Mouse (Mus musculus) small intestine, adult 2 months (tissue): ENCODE results near the gene Ptprr. TPM values are rescaled to one million over a fixed set of nuclear protein-coding genes. Genes with fewer than 3 reads are reported as not detected.

Experiments
- H3K27ac ChIP-seq: fragments of 200-500 bp; 2 replicates; pipeline ENCODE4 v1.5.1; 2012; ENCODE audit warnings: low read depth, low read length, control low read depth, inconsistent platforms; ENCODE audit not compliant: insufficient read depth
- H3K27me3 ChIP-seq: fragments of 200-500 bp; 2 replicates; pipeline ENCODE4 v1.6.1; 2012; ENCODE audit warnings: mild to moderate bottlenecking, moderate library complexity, low read length, inconsistent platforms; ENCODE audit not compliant: control insufficient read depth, insufficient read depth
- H3K36me3 ChIP-seq: fragments of 200-500 bp; 2 replicates; pipeline ENCODE4 v1.6.1; 2012; ENCODE audit warnings: mild to moderate bottlenecking, low read length, control low read depth, inconsistent platforms; ENCODE audit not compliant: control insufficient read depth, insufficient read depth
- H3K4me1 ChIP-seq: fragments of 200-500 bp; 2 replicates; pipeline ENCODE4 v1.6.1; 2012; ENCODE audit warnings: low read length, inconsistent platforms, mixed read lengths; ENCODE audit not compliant: control insufficient read depth, insufficient read depth, insufficient read length
- H3K4me3 ChIP-seq: fragments of 200-500 bp; 2 replicates; pipeline ENCODE4 v1.5.1; 2012; ENCODE audit warnings: low read depth, mild to moderate bottlenecking, control low read depth, inconsistent platforms, low read length, moderate library complexity
- CTCF ChIP-seq: fragments of 200-500 bp; IDR thresholded peaks from 2 replicates; pipeline ENCODE4 v1.5.1; 2012; ENCODE audit warnings: low read depth, mild to moderate bottlenecking, control low read depth, inconsistent platforms, low read length, moderate library complexity, mixed read lengths; ENCODE audit not compliant: insufficient replicate concordance, insufficient read length; ENCODE audit errors: extremely low read depth
- POLR2A ChIP-seq: fragments of 200-500 bp; IDR thresholded peaks from 2 replicates; pipeline ENCODE4 v1.6.1; 2012; ENCODE audit warnings: low read depth, mild to moderate bottlenecking, control low read depth, inconsistent platforms, low read length, moderate library complexity
- WGBS: fragments of 180-500 bp; shearing (Covaris S2); methylation state at CpG from one replicate; pipeline ENCODE4 v1.1.7; 2018; 5-methylcytosine and 5-hydroxymethylcytosine counted together
- polyA plus RNA-seq: library from polyadenylated mRNA; depleted of rRNA; stranded (reverse); fragments of >200 nt; gene quantifications from 2 replicates; pipeline ENCODE4 v1.2.3, GENCODE M21; 2012; rRNA removed

The Ptprr gene
- polyA plus RNA-seq, result 9.4 and 29.9 TPM in 2 replicates

DNA sequence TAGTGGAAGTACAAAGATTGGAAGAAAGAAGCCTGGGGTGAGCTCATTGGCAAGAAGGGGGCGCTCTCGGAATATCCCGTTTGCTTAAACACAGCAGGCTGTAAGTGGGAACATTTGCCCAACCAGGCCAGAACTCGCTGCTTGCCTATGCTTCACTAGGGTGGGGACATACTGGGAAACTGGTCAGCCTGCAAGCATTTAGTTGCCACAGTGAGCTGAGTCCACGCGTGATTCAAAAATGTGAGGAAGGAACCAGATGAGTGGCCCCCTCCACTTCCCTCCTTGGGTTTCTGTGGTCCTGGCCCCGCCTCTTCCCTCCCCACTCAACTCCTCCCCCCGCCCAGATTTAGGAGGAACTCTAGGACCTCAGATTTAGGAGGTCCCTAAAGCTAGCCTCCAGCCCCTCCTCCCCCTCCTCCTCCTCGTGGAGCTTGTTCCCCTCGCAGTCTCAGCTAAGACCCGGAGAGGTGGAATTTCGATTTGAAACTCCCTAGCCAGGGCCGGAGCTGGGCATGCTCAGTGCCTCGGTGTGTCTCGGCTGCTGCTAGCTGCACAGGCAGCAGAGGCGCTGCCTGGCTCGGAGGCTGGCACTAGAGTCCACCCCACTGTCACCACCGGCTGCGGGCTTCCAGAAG, at the start of gene Ptprr:
Gene Ptprr (plus strand): TSS at position 369 of the 635 bp plus-strand sequence.
- Histone ChIP-seq H3K4me3 (peak within 1 kb of the TSS; percentile 36), H3K27ac (no peak within 1 kb of the TSS), H3K27me3 (peaks cover 12% of the 10 kb centered on the region; the same call in 1 of the 2 replicates), H3K4me1 (no peaks in the 10 kb centered on the region), H3K36me3 (no peaks in the 10 kb centered on the region)
- TF ChIP-seq POLR2A (no peak), CTCF (peak; percentile 18; the same call in 1 of the 2 replicates)
- 1% methylated on average over 19 of the region's 19 CpGs for WGBS

DNA sequence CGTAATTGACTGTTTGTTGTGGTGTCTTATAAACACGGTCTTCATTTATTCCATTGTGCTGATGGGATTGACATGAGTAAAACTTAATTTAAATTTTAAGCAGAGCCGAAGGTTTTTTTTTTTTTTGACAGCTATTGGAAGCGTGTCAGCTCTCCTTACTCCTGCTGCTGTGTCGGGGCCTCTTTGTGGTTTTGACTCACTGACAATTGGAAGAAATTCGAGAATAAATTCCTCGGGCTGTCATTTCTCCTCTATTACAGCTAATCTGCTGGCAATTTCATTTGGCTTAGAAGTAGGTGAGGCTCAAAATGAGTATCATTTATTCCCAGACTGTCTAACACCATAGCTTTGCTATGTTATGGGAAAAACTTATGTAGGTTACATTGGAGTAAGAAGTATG, 41.7 kb upstream of the Ptprr start:
- Histone ChIP-seq H3K27me3 (no peaks in the 10 kb centered on the region), H3K27ac (no peak overlapping the region), H3K4me1 (no peaks in the 10 kb centered on the region), H3K4me3 (no peak overlapping the region), H3K36me3 (no peaks in the 10 kb centered on the region)
- WGBS, result 85% methylated on average over 7 of the region's 7 CpGs
- no peak for TF ChIP-seq POLR2A
- no peak for TF ChIP-seq CTCF

DNA sequence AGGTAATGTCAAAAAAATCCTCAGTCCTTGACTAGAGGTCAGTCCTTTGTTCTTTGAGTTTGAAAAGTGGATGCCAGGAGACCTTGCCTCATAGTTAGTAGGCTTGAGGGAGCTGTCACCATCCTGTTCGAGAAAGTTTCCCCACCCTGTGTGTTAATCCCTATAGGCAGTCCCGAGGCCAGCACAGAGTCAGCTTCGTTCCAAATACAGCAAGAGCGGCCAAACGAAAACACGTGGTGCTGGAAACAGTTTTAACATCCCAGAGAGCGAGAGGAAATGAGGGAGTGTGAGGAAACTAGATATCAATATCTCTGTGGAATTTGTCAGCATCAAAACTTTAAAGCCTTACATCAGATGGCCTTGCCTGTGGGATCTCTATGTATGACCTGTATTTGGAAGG, 39.0 kb upstream of the Ptprr start:
- no peak overlapping the region for H3K4me3 ChIP-seq
- no peak overlapping the region for H3K27ac ChIP-seq
- H3K4me1 ChIP-seq, result no peaks in the 10 kb centered on the region
- TF ChIP-seq POLR2A (no peak), CTCF (no peak)
- H3K36me3 ChIP-seq, result no peaks in the 10 kb centered on the region
- no peaks in the 10 kb centered on the region for H3K27me3 ChIP-seq
- 61% methylated on average over 7 of the region's 7 CpGs for WGBS

DNA sequence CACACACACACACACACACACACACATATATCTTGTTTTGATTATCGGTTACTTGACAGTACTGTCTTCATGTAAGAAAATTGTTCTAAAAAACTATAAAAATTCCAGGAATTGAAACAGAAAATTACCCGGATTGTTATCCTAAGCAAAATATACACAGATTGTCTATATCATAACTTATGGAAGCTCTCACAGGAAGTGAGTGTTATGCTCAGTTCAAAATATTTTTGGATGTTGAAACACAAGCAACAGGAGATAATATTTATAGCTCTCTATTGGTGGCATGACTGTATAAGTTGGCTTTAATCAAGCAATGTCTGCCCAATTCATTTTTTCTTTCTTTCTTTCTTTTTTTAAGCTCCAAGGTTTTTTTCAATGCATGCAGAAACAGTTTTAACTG, 38.0 kb upstream of the Ptprr start:
- no peak for TF ChIP-seq POLR2A
- TF ChIP-seq CTCF, result no peak
- H3K27ac ChIP-seq, result no peak overlapping the region
- no peak overlapping the region for H3K4me3 ChIP-seq
- no peaks in the 10 kb centered on the region for H3K4me1 ChIP-seq
- no peaks in the 10 kb centered on the region for H3K27me3 ChIP-seq
- no peaks in the 10 kb centered on the region for H3K36me3 ChIP-seq
- WGBS, result 76% methylated on average over 2 of the region's 2 CpGs

DNA sequence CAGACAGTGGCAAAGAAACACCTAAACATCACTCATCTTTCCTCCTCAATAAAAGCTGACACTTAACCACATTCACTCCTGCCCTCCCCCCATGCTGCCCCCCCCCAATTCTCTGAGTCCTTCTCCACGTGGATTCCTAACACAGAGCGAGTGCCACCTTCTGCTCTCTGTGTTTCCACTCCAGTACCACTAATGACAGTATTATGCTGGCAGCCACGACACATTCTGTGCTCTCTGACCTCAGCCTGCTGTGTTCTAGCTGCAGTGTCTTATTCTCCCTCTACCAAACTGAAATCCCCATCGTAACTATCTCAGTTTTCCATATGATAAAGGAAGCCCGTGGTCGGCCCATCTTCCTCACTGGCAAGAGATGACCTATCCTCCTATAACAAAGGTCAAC, 33.7 kb upstream of the Ptprr start:
- no peaks in the 10 kb centered on the region for H3K36me3 ChIP-seq
- no peaks in the 10 kb centered on the region for H3K4me1 ChIP-seq
- H3K27me3 ChIP-seq, result no peaks in the 10 kb centered on the region
- 75% methylated on average over 6 of the region's 6 CpGs for WGBS
- no peak overlapping the region for H3K4me3 ChIP-seq
- no peak overlapping the region for H3K27ac ChIP-seq
- no peak for TF ChIP-seq POLR2A
- TF ChIP-seq CTCF, result no peak

DNA sequence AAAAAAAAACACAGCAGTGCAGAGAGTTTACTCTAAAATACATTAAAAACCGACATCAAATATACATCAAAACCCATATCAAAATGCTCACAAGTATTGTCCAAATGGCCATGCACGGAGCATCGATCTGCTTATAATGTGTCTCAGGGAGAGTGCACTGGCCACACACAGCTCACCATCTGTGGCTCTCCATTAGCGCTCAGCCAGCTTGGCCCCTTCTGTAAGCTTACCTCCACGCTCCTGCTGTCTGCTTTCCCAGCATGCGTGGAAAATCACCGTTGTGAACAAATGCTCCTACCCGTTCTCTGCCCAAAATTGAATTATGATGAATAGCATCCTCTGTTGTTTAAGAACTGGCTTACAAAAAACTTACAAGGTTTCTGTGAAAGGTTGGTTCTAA, 16.2 kb upstream of the Ptprr start:
- WGBS, result 83% methylated on average over 8 of the region's 8 CpGs
- Histone ChIP-seq H3K36me3 (no peaks in the 10 kb centered on the region), H3K4me1 (no peaks in the 10 kb centered on the region), H3K27me3 (no peaks in the 10 kb centered on the region), H3K27ac (no peak overlapping the region), H3K4me3 (no peak overlapping the region)
- TF ChIP-seq CTCF (no peak), POLR2A (no peak)

DNA sequence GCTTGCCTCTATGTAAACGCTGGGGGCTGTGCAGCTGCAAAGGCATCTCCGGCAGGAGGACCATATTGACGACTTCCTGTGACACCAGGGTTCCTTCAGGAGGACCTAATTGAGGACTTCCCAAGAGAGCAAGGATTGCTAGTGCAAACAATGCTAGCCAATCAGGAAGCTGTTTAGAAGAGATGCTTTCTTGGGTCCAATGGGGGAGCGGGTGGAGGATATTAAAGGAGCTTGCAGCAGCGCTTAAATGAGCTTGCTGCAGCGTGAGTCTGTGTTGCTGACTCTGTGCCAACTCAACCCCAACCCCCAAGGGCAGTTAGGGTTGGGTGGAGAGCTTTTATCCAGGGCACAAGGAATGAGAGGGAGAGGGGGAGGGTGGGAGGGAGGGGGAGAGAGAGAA, 11.3 kb upstream of the Ptprr start:
- 57% methylated on average over 6 of the region's 6 CpGs for WGBS
- Histone ChIP-seq H3K4me1 (no peaks in the 10 kb centered on the region), H3K36me3 (no peaks in the 10 kb centered on the region), H3K4me3 (no peak overlapping the region), H3K27ac (no peak overlapping the region), H3K27me3 (no peaks in the 10 kb centered on the region)
- no peak for TF ChIP-seq POLR2A
- TF ChIP-seq CTCF, result no peak

DNA sequence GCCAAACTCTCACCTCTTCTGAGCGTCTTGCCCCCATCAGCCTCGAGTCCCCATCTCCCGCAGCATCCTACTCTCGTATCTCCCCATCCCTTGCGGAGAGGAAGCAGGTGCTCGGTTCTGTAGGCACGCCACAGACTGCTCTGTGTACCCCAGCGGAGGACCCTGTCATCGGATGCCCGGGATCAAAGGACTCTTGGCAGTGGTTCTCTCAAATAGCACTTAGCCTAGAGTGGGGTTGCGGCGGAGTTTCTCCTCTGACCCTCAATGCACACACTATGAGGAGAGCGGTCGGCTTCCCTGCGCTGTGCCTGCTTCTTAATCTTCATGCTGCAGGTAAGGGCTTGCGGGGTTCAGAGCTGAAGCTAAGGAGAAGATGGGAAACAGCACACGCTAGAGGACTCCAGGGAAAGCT, 473 bp downstream of the Ptprr start:
- H3K4me1 ChIP-seq, result no peaks in the 10 kb centered on the region
- H3K27me3 ChIP-seq, result peaks cover 12% of the 10 kb centered on the region; the same call in 1 of the 2 replicates
- TF ChIP-seq POLR2A (no peak), CTCF (no peak)
- no peak overlapping the region for H3K27ac ChIP-seq
- H3K36me3 ChIP-seq, result no peaks in the 10 kb centered on the region
- H3K4me3 ChIP-seq, result peak overlapping the region; percentile 36
- 3% methylated on average over 17 of the region's 17 CpGs for WGBS
